Mouse (Mus musculus) Patski (cell line): ENCODE measurements around the gene Slc1a3. TPM values are rescaled to one million over a fixed set of nuclear protein-coding genes. Genes with fewer than 3 reads are reported as not detected.
"Not testable (repeated sequence)": the region's sequence is repeated elsewhere in the genome, so short reads cannot be mapped to it uniquely, and the experiment has no call there.

Source experiments
- ATAC-seq: fragments of 100-300 bp; one replicate; pipeline ENCODE4 v1.8.0; 2021
- CTCF ChIA-PET: fragments of 350-600 bp; sonication (Branson Sonifier 250); formaldehyde crosslinking; loops from one replicate; lab custom pipeline; 2022; ENCODE audit warnings: inconsistent platforms; lab: Charles Lee
- POLR2A ChIA-PET: fragments of 350-600 bp; sonication (Branson Sonifier 250); formaldehyde crosslinking; loops from one replicate; lab custom pipeline; 2022; ENCODE audit warnings: antibody characterized with exemption, inconsistent platforms; lab: Charles Lee
- DNase-seq: peaks from one replicate; pipeline ENCODE4 v3.0.0-alpha.2; 2011; ENCODE audit warnings: low read depth, low spot score
- H3K27me3 ChIP-seq: fragments of 371-371 bp; one replicate; pipeline ENCODE4 v1.5.1; 2021
- CTCF ChIP-seq: fragments of 100-300 bp; IDR thresholded peaks from one replicate; pipeline ENCODE4 v1.5.1; 2021
- in situ Hi-C: fragments of 300-500 bp; cut with MboI; formaldehyde crosslinking; loops from 3 replicates; pipeline ENCODE4 v1.11.1; 2018; ENCODE audit warnings: low pct_unique_long_range_greater_than_20kb, mixed read lengths
- polyA plus RNA-seq: library from polyadenylated mRNA; unstranded; gene quantifications from one replicate; pipeline ENCODE4 v1.2.3, GENCODE M21; 2021

Gene Slc1a3
- polyA plus RNA-seq, 1 experiment from 2014 or later, result 8.8 TPM

DNA sequence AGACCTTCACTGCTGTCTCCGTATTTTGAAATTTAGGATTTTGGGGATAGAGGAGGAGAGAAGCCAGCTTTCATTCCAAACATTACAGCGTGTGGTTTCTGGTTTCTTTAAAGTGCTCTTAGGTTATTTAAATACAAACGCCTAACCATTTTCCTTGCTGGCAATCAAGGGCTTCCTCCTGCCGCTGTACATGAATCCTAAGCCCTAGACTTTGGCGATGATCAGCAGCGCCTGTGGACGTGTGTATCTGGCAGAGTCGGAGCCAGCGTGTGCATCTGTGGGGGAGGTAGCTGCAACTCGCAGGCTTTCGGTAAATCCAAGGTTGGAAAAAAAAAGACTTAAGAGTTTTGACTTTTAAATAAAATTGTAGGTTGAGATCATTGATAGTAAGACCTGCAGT, 986 bp downstream of the Slc1a3 start:
- POLR2A ChIA-PET, result no interaction called here
- TF ChIP-seq CTCF, result no peak
- ATAC-seq (no peak), DNase-seq (no peak)
- CTCF ChIA-PET, result interaction anchor here (1.3 kb wide), 1 partner anchor 19 kb away, joined by 3 read pairs; no protein-coding TSS in a partner anchor
- no peaks in the 10 kb centered on the region for H3K27me3 ChIP-seq
- in situ Hi-C loops, result no loop called here

GRCm38 (mm10) chr15:8706613-8707012, 4.0 kb downstream of the Slc1a3 start:
- ChIA-PET CTCF (interaction anchor here (0.8 to 1.7 kb wide), 2 partner anchors 9 to 21 kb away, joined by 6 read pairs; no protein-coding TSS in a partner anchor), POLR2A (no interaction called here)
- no peaks in the 10 kb centered on the region for H3K27me3 ChIP-seq
- no peak for TF ChIP-seq CTCF
- no peak for ATAC-seq
- no peak for DNase-seq
- in situ Hi-C loops, result no loop called here

- TF ChIP-seq CTCF, result no peak
- ChIA-PET CTCF (interaction anchor here (0.8 to 1.7 kb wide), 2 partner anchors 9 to 20 kb away, joined by 6 read pairs; no protein-coding TSS in a partner anchor), POLR2A (no interaction called here)
- in situ Hi-C loops, result no loop called here
- H3K27me3 ChIP-seq, result no peaks in the 10 kb centered on the region
- ATAC-seq (no peak), DNase-seq (no peak)
Observed at GRCm38 (mm10) chr15:8706178-8706577, 4.4 kb downstream of the Slc1a3 start.

DNA sequence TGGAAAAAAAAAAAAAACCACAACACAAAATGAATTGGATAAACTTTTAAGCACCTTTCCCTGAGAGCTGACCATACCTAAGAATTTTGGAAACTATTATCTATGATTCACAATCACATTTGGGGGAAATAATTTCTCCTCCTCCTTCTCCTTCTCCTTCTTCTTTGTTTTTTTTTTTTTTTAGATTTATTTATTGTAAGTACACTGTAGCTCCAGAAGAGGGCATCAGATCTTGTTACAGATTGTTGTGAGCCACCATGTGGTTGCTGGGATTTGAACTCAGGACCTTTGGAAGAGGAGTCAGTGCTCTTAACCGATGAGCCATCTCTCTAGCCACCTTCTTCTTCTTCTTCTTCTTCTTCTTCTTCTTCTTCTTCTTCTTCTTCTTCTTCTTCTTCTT, 5.0 kb downstream of the Slc1a3 start:
- DNase-seq, CTCF ChIA-PET, H3K27me3 ChIP-seq, in situ Hi-C loops, ATAC-seq, POLR2A ChIA-PET: not testable (repeated sequence)
- TF ChIP-seq CTCF, result peak; percentile 12

- ChIA-PET POLR2A (no interaction called here), CTCF (interaction anchor here (1.9 to 2.1 kb wide), 2 partner anchors 9 to 104 kb away, joined by 6 to 8 read pairs; no protein-coding TSS in a partner anchor)
- DNase-seq (no peak), ATAC-seq (no peak)
- no peak for TF ChIP-seq CTCF
- in situ Hi-C loops, result no loop called here
- H3K27me3 ChIP-seq, result no peaks in the 10 kb centered on the region
Observed at GRCm38 (mm10) chr15:8697976-8698375, 12.6 kb downstream of the Slc1a3 start.

DNA sequence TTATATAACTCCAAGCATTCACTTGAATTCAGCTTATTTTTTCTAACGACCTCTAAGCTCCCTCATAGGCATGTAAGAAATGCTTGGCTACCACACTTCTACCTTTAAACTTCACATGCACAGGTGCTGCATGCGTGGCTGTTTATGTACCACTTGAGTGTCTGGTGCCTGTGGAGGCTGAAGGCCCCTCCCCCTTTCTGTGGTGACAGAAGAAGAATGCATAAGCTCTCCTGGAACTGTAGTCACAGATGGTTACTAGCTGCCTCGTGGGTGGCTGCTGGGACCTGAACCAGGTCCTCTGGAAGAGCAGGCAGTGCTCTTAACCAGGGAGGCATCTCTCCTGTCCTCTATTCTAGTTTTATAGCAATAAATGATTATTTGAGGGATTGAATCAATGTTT, 13.1 kb downstream of the Slc1a3 start:
- in situ Hi-C loops, result no loop called here
- DNase-seq, result no peak
- ChIA-PET POLR2A (no interaction called here), CTCF (interaction anchor here (1.3 to 2.1 kb wide), 4 partner anchors 9 to 118 kb away, joined by 3 to 8 read pairs (median 6); no protein-coding TSS in a partner anchor)
- TF ChIP-seq CTCF, result no peak
- H3K27me3 ChIP-seq, result no peaks in the 10 kb centered on the region
- ATAC-seq, result no peak

- ATAC-seq, in situ Hi-C loops, POLR2A ChIA-PET, H3K27me3 ChIP-seq, DNase-seq, CTCF ChIA-PET: not testable (repeated sequence)
Observed at GRCm38 (mm10) chr15:8690141-8690540, 20.4 kb downstream of the Slc1a3 start.

GRCm38 (mm10) chr15:8686846-8687245, 23.7 kb downstream of the Slc1a3 start:
- in situ Hi-C loops, result no loop called here
- DNase-seq, result no peak
- no peaks in the 10 kb centered on the region for H3K27me3 ChIP-seq
- ChIA-PET CTCF (interaction anchor here (1.2 to 2.1 kb wide), 2 partner anchors 9 to 30 kb away, joined by 3 to 5 read pairs; no protein-coding TSS in a partner anchor), POLR2A (interaction anchor here (0.6 to 1.2 kb wide), 2 partner anchors 27 to 1424 kb away, joined by 3 read pairs; no protein-coding TSS in a partner anchor)
- TF ChIP-seq CTCF, result no peak
- ATAC-seq, result no peak

DNA sequence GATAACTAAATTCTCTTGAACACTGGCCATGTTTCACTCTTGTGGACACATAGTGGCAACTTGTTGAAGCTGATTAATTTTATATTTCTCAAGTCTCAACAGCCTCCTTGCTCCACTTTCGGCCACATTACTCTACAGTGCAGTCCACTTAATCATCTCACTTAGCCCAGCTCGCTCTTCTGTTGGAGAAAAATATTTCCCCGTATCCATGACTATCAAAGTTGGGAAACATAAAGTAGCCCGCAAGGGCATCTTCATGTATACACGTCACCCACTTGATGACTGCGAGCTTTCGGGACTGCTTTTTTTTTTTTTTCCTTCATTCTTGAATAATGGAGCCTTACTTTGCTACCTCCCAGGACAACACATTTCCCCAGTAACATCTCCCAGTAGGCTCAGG, 25.1 kb downstream of the Slc1a3 start:
- H3K27me3 ChIP-seq, result no peaks in the 10 kb centered on the region
- ATAC-seq (no peak), DNase-seq (no peak)
- no peak for TF ChIP-seq CTCF
- in situ Hi-C loops, result no loop called here
- ChIA-PET CTCF (interaction anchor here (1.3 to 2.1 kb wide), 3 partner anchors 11 to 296 kb away, joined by 4 to 6 read pairs (median 5); no protein-coding TSS in a partner anchor), POLR2A (no interaction called here)

DNA sequence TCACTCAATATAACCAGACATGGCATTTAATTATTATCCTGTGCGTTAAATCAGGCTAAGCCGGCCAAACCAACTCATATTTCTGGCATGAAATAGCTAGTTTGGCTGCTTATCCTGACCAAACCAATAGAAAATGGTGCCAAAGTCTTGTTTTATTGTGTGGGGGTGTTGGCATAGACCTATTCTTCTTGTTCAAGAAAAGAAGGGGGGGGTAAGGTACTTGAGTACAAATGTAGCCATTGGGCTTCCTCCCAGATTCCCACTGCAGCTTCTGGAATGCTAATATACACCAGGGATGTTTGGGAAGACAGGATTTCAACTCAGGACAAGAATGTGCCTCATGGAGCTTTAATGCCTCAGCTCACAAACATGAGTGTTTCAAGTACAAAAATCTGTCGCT, 26.3 kb downstream of the Slc1a3 start:
- in situ Hi-C loops, result no loop called here
- POLR2A ChIA-PET, result interaction anchor here (1.0 kb wide), 1 partner anchor 11 kb away, joined by 4 read pairs; no protein-coding TSS in a partner anchor
- CTCF ChIA-PET, result interaction anchor here (1.0 to 1.3 kb wide), 2 partner anchors 16 to 99 kb away, joined by 3 to 4 read pairs; no protein-coding TSS in a partner anchor
- no peaks in the 10 kb centered on the region for H3K27me3 ChIP-seq
- no peak for TF ChIP-seq CTCF
- ATAC-seq (no peak), DNase-seq (peak; percentile 51)

DNA sequence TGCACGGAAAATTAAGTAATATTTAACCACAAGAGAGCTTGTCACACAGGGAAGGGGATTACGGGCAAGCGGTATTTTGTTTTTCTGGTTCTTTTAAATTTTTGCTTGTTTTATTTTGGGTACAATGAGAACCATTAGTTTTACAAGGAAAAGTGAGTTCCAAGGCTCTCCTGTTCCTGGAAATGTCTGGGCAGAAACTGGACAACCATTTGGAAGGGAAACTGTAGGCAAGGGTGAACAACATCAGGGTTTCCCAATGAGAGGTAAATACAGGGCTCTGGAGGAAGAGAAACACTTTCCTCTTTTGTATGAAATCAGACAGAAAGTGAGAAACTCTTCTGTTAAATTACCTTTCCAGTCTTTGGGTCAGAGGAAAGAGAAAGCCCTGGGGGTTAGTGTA, 27.7 kb downstream of the Slc1a3 start:
- in situ Hi-C loops, result no loop called here
- no peaks in the 10 kb centered on the region for H3K27me3 ChIP-seq
- no peak for TF ChIP-seq CTCF
- ChIA-PET CTCF (interaction anchor here (0.9 kb wide), 1 partner anchor 321 kb away, joined by 3 read pairs; no protein-coding TSS in a partner anchor), POLR2A (interaction anchor here (0.7 to 1.0 kb wide), 2 partner anchors 119 to 167 kb away, joined by 4 to 7 read pairs; no protein-coding TSS in a partner anchor)
- DNase-seq (no peak), ATAC-seq (no peak)
